Mouse (Mus musculus): Measurements from ENCODE around the gene Lztfl1.
"Not testable (repeated sequence)": the region's sequence is repeated elsewhere in the genome, so short reads cannot be mapped to it uniquely, and the experiment has no call there.

Gene Lztfl1

DNA sequence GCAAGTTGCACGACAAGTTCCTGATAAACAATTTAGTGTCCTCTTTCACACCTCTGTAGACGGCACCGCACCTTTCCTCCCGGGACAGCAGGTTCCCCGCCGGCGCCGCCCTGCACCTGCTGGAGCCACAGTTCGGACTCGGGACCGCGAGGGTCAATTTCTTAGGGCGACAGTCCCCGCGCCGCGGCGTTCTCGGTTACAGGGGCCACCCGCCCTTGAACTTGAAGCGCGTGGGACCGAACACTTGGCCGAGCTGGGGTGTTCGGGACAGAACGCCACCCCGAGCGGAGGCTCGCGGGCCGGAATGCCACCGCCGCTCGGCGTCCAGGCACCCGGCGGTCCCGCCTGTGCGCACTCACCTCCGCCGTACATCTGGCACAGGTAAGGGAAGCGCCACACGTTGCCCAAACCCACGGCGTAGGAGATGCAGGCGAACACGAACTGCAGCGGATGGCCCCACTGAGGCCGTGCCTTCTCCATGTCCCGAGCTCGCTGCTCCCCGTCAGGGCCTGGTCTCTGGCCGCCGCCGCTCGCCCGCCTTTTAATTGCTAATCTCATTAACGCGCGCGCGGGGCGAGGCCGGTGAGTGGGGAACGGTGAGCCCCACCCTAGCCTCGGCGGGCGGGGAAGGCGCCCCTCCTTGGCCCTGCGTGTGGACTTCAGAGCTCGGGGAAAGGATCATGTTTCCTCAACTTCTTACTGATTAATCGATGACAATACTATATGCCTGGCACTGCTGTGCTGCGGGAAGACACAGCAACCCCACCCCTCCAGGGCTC is 39.0 kb downstream of the Lztfl1 start, which contains the start of the genes Ccr9 and Slc6a20a:
Gene Ccr9, plus strand, starts transcription at position 113 of the 779 bp plus-strand sequence.
Gene Slc6a20a, minus strand, starts transcription at position 559 of the 779 bp plus-strand sequence.
- DNase-seq = peak; percentile 19

- peak; percentile 85 for DNase-seq
Observed at GRCm38 (mm10) chr9:123665645-123666044, 51.9 kb downstream of the Lztfl1 start.

DNA sequence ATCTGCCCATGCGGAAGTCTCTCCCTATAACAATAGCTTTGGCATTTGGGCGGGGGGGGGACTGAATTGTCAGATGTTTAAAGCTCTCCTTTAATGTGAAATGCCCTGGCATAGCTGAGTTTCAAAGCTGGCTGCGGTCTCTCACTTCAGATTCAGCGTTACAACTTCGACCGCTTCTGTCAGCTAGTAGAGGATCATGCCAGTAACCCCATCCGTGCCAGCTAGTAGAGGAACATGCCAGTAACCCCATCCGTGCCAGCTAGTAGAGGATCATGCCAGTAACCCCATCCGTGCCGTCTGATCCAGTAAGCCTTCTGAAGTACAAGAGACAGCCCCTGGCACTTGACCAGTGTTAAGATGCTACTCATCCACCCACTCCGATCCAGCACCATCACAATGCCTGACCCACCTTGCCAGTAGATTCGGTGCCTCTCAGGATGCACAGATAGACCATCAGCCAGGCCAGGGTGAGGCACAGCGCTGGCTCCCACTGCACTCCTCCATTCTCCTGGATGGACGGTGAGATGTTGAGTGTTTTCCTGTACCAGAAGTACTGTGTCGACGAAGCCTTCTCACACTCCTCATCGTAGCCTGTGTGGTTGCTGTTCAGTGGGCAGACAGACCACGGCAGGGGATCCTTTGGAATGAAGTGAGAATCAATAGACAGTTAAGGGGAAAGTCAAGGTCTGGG is 57.4 kb downstream of the Lztfl1 start:
- DNase-seq = not testable (repeated sequence)

- no peak for DNase-seq
Observed at GRCm38 (mm10) chr9:123658981-123659380, 58.5 kb downstream of the Lztfl1 start.

DNA sequence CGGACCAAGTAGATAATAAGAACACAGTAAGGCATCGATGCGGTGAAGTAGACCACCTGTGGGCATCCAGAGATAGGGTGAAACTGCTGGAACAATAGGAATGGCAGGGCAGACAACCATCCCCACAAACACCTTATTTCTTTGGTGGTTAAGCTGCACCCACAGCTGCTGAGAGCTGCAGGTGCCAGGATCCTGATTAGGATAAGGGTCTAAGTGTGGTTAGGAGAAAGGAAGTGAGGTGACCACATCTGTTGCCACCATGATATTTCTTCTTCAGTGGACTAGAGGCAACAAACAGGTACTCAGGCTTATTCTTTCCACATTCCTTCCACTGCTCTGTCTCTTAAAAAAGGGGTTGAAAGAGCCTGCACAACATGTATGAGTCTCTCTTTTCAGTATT is 60.0 kb downstream of the Lztfl1 start:
- DNase-seq = peak; percentile 29

GRCm38 (mm10) chr9:123651369-123651768 is 66.1 kb downstream of the Lztfl1 start:
- DNase-seq = no peak

- no peak for DNase-seq
Observed at GRCm38 (mm10) chr9:123649785-123650511, 67.5 kb downstream of the Lztfl1 start.
